Mouse (Mus musculus) neural tube, embryonic 11.5 days (tissue): ENCODE results near the gene Mettl21e. TPM values are rescaled to one million over a fixed set of nuclear protein-coding genes. Genes with fewer than 3 reads are reported as not detected.

Source experiments
- ATAC-seq: fragments of 200-750 bp; cut with Nextera tagmentation; 2 replicates; pipeline ENCODE4 v1.8.0; 2017; ENCODE audit warnings: moderate number of reproducible peaks, mild to moderate bottlenecking, moderate TSS enrichment, moderate library complexity; ENCODE audit not compliant: insufficient read depth, low FRiP score, low TSS enrichment
- DNase-seq: peaks from one replicate; pipeline ENCODE4 v3.0.0-alpha.2; 2015; ENCODE audit warnings: low spot score
- H3K27ac ChIP-seq: fragments of 300-500 bp; sonication (generic); 2 replicates; pipeline ENCODE4 v1.5.1; 2014; ENCODE audit warnings: low read depth, mild to moderate bottlenecking, low read length
- H3K27me3 ChIP-seq: fragments of 300-500 bp; sonication (generic); 2 replicates; pipeline ENCODE4 v1.6.1; 2014; ENCODE audit warnings: mild to moderate bottlenecking, low read length, mixed read lengths; ENCODE audit not compliant: control insufficient read depth, insufficient read depth
- H3K36me3 ChIP-seq: fragments of 300-500 bp; sonication (generic); 2 replicates; pipeline ENCODE4 v1.6.1; 2014; ENCODE audit warnings: mild to moderate bottlenecking, low read length, moderate library complexity, mixed read lengths; ENCODE audit not compliant: control insufficient read depth, insufficient read depth
- H3K4me1 ChIP-seq: fragments of 300-500 bp; sonication (generic); 2 replicates; pipeline ENCODE4 v1.6.1; 2014; ENCODE audit warnings: low read length, mixed read lengths; ENCODE audit not compliant: control insufficient read depth, insufficient read depth
- H3K4me2 ChIP-seq: fragments of 300-500 bp; sonication (generic); 2 replicates; pipeline ENCODE4 v1.6.1; 2014; ENCODE audit warnings: low read depth, mild to moderate bottlenecking, moderate library complexity
- H3K4me3 ChIP-seq: fragments of 300-500 bp; sonication (generic); 2 replicates; pipeline ENCODE4 v1.5.1; 2014; ENCODE audit warnings: low read depth, low read length
- H3K9ac ChIP-seq: fragments of 300-500 bp; sonication (generic); 2 replicates; pipeline ENCODE4 v1.6.1; 2014; ENCODE audit warnings: mild to moderate bottlenecking, low read length
- H3K9me3 ChIP-seq: fragments of 300-500 bp; sonication (generic); 2 replicates; pipeline ENCODE4 v1.6.1; 2016; ENCODE audit warnings: low read length; ENCODE audit not compliant: control insufficient read depth
- WGBS: fragments of 180-500 bp; shearing (Covaris S2); extraction: QIAGEN DNeasy Blood & Tissue Kit; methylation state at CpG from one replicate; pipeline ENCODE4 v1.1.7; 2014; 5-methylcytosine and 5-hydroxymethylcytosine counted together
- polyA plus RNA-seq: library from polyadenylated mRNA; unstranded; fragments of >200 nt; fragmentation: Nextera tagmentation; extraction: Ambion mirVana; gene quantifications from 2 replicates; pipeline ENCODE4 v1.2.1, GENCODE M21; 2014

Mettl21e gene
- polyA plus RNA-seq, 1 experiment from 2014 or later, result not detected

DNA sequence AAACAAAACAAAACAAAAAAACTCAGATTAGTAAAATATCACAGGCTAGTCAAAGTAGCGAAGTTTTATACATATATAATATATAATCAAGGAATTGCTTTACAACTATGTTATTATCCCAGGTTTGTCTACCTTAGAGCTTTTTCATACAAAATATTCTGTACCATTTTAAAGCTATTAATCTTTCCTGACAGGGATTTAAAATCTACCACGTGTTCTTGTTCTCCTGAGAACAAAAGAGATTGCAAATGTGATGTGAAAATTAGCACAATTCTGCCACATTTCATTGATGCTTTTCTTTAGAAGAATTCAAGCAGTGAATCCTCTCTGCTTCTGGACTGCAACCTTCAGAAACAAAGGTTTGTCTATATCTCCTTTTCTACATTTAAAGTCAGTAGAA is 4.3 kb downstream of the Mettl21e start:
- Histone ChIP-seq H3K4me1 (no peaks in the 10 kb centered on the region), H3K9me3 (no peaks in the 10 kb centered on the region), H3K9ac (no peak overlapping the region), H3K36me3 (no peaks in the 10 kb centered on the region), H3K4me3 (no peak overlapping the region), H3K27me3 (no peaks in the 10 kb centered on the region), H3K27ac (no peak overlapping the region), H3K4me2 (no peak overlapping the region)
- no peak for DNase-seq
- WGBS, result 49% methylated on average over 2 of the region's 2 CpGs
- no peak for ATAC-seq

GRCm38 (mm10) chr1:44202876-44203275 is 15.9 kb downstream of the Mettl21e start:
- H3K4me3 ChIP-seq, result no peak overlapping the region
- H3K4me2 ChIP-seq, result no peak overlapping the region
- no peak for ATAC-seq
- H3K9me3 ChIP-seq, result no peaks in the 10 kb centered on the region
- no peak for DNase-seq
- no peak overlapping the region for H3K27ac ChIP-seq
- no peaks in the 10 kb centered on the region for H3K27me3 ChIP-seq
- WGBS, result 91% methylated on average over 15 of the region's 15 CpGs
- H3K9ac ChIP-seq, result no peak overlapping the region
- no peaks in the 10 kb centered on the region for H3K36me3 ChIP-seq
- no peaks in the 10 kb centered on the region for H3K4me1 ChIP-seq

GRCm38 (mm10) chr1:44198273-44199171 is 20.2 kb downstream of the Mettl21e start:
- Histone ChIP-seq H3K4me3 (peak overlapping the region; percentile 44), H3K27ac (no peak overlapping the region), H3K9ac (peak overlapping the region; percentile 22), H3K4me1 (no peaks in the 10 kb centered on the region), H3K36me3 (no peaks in the 10 kb centered on the region), H3K27me3 (no peaks in the 10 kb centered on the region), H3K4me2 (peak overlapping the region; percentile 80), H3K9me3 (no peaks in the 10 kb centered on the region)
- ATAC-seq, result peak; percentile 63; the same call in 1 of the 2 replicates
- 16% methylated on average over 47 of the region's 47 CpGs for WGBS
- peak; percentile 44 for DNase-seq

DNA sequence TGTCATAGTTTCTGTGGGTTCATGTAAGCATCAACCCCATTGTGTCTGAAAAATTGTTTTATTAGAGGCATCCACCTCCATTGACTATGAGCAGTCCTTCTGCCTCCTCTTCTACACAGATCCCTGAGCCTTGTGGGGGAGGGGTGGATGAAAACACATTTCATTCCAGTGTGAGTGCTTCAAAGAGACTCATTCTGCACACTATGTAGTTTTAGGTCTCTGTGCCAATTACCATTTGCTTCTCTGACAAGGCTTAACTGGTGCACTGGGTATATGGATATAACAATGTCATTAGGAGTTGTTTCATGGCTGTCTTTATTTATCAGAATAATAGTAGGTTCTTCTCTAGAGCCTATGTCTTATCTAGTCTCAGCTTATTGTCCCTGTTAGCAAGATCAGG is 32.4 kb downstream of the Mettl21e start:
- Histone ChIP-seq H3K4me3 (no peak overlapping the region), H3K4me2 (no peak overlapping the region), H3K27me3 (no peaks in the 10 kb centered on the region), H3K9me3 (no peaks in the 10 kb centered on the region), H3K36me3 (no peaks in the 10 kb centered on the region), H3K4me1 (no peaks in the 10 kb centered on the region), H3K9ac (no peak overlapping the region), H3K27ac (no peak overlapping the region)
- ATAC-seq (no peak), DNase-seq (no peak)

GRCm38 (mm10) chr1:44178086-44178485 is 40.7 kb downstream of the Mettl21e start:
- Histone ChIP-seq H3K4me1 (no peaks in the 10 kb centered on the region), H3K27ac (no peak overlapping the region), H3K9me3 (no peaks in the 10 kb centered on the region), H3K4me2 (no peak overlapping the region), H3K4me3 (no peak overlapping the region), H3K36me3 (peaks cover 2% of the 10 kb centered on the region), H3K27me3 (no peaks in the 10 kb centered on the region), H3K9ac (no peak overlapping the region)
- DNase-seq (no peak), ATAC-seq (no peak)
- 94% methylated on average over 5 of the region's 5 CpGs for WGBS

GRCm38 (mm10) chr1:44173903-44174302 is 44.9 kb downstream of the Mettl21e start:
- no peak overlapping the region for H3K27ac ChIP-seq
- WGBS, result 88% methylated on average over 8 of the region's 8 CpGs
- no peaks in the 10 kb centered on the region for H3K9me3 ChIP-seq
- peaks cover 4% of the 10 kb centered on the region for H3K36me3 ChIP-seq
- H3K27me3 ChIP-seq, result no peaks in the 10 kb centered on the region
- ATAC-seq (no peak), DNase-seq (no peak)
- no peaks in the 10 kb centered on the region for H3K4me1 ChIP-seq
- H3K4me2 ChIP-seq, result no peak overlapping the region
- H3K9ac ChIP-seq, result no peak overlapping the region
- H3K4me3 ChIP-seq, result no peak overlapping the region

- Histone ChIP-seq H3K27ac (no peak overlapping the region), H3K4me2 (no peak overlapping the region), H3K4me3 (no peak overlapping the region), H3K9ac (no peak overlapping the region), H3K4me1 (no peaks in the 10 kb centered on the region), H3K27me3 (no peaks in the 10 kb centered on the region), H3K9me3 (no peaks in the 10 kb centered on the region), H3K36me3 (peaks cover 5% of the 10 kb centered on the region)
- ATAC-seq (no peak), DNase-seq (no peak)
- WGBS, result 96% methylated on average over 4 of the region's 4 CpGs
Measured at GRCm38 (mm10) chr1:44172656-44173055, 46.1 kb downstream of the Mettl21e start.

DNA sequence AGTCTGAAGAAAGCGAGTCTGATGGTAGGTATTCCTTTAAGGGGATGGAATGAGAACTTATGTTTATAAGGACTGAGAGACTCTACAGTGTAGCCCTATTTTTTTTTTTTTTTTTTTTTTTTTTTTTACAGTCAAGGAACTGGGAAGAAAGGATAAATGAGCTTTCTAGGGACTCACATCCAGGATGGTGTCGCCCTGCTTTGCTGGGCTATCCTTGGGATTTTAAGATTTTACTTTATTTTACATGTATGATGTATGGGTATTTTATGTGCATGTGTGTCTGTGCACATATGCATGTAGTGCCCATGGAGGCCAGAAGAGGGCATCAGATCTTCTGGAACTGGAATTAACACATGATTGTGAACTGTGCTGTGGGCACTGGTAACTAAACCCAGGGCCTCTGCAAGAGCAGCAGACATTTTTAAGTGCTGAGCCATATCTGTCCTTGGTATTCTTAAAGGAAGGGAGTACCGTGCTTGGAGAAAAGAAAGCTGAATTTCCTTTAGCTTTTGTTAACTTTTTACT is 50.8 kb downstream of the Mettl21e start:
- H3K27me3 ChIP-seq, result no peaks in the 10 kb centered on the region
- DNase-seq, result no peak
- no peak overlapping the region for H3K4me3 ChIP-seq
- H3K9me3 ChIP-seq, result no peaks in the 10 kb centered on the region
- H3K9ac ChIP-seq, result no peak overlapping the region
- no peaks in the 10 kb centered on the region for H3K4me1 ChIP-seq
- 89% methylated on average over 3 of the region's 3 CpGs for WGBS
- peaks cover 21% of the 10 kb centered on the region for H3K36me3 ChIP-seq
- H3K27ac ChIP-seq, result no peak overlapping the region
- no peak for ATAC-seq
- H3K4me2 ChIP-seq, result no peak overlapping the region

DNA sequence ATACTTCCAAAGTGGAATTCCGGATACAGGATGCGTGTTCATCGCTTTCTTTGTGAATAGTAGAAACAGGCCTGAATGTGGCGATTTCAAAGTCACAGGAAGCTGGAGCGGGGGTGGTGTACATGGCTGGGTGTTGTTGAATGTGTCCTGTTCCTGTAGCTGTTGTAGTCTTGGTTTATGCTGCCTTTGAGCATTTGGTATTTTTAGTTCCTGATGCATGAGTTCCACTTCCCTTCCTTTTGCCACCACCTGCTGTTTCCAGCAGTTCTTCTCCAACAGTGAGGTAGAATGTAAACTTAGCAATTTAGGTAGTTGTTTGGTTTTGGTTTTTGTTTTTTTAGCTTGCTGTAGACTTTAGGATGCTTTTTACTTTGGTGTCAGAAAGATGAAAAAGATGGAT is 56.4 kb downstream of the Mettl21e start:
- H3K4me2 ChIP-seq, result no peak overlapping the region
- no peak overlapping the region for H3K27ac ChIP-seq
- DNase-seq (no peak), ATAC-seq (no peak)
- 96% methylated on average over 5 of the region's 5 CpGs for WGBS
- H3K4me3 ChIP-seq, result no peak overlapping the region
- no peaks in the 10 kb centered on the region for H3K4me1 ChIP-seq
- H3K9ac ChIP-seq, result no peak overlapping the region
- peaks cover 21% of the 10 kb centered on the region for H3K36me3 ChIP-seq
- H3K27me3 ChIP-seq, result no peaks in the 10 kb centered on the region
- H3K9me3 ChIP-seq, result no peaks in the 10 kb centered on the region
